Mouse (Mus musculus) heart, embryonic 13.5 days (tissue): ENCODE data around the gene Nmu. TPM values are rescaled to one million over a fixed set of nuclear protein-coding genes. Genes with fewer than 3 reads are reported as not detected.

ENCODE experiments used
- ATAC-seq: fragments of 200-750 bp; cut with Nextera tagmentation; 2 replicates; pipeline ENCODE4 v1.8.0; 2017; ENCODE audit warnings: moderate TSS enrichment; ENCODE audit not compliant: insufficient number of reproducible peaks, low FRiP score, low TSS enrichment; ENCODE audit errors: extremely low read depth
- H3K27ac ChIP-seq: fragments of 300-500 bp; sonication (generic); replicated peaks from 2 replicates; pipeline ENCODE4 v1.5.1; 2015; ENCODE audit warnings: moderate library complexity, mild to moderate bottlenecking, inconsistent platforms
- H3K27me3 ChIP-seq: fragments of 300-500 bp; sonication (generic); replicated peaks from 2 replicates; pipeline ENCODE4 v1.6.1; 2015; ENCODE audit warnings: mild to moderate bottlenecking, inconsistent platforms
- H3K36me3 ChIP-seq: fragments of 300-500 bp; sonication (generic); 2 replicates; pipeline ENCODE4 v1.6.1; 2015; ENCODE audit warnings: mild to moderate bottlenecking, inconsistent platforms
- H3K4me1 ChIP-seq: fragments of 300-500 bp; sonication (generic); 2 replicates; pipeline ENCODE4 v1.6.1; 2015; ENCODE audit warnings: inconsistent platforms
- H3K4me2 ChIP-seq: fragments of 300-500 bp; sonication (generic); 2 replicates; pipeline ENCODE4 v1.6.1; 2015; ENCODE audit warnings: inconsistent platforms, mild to moderate bottlenecking, moderate library complexity
- H3K4me3 ChIP-seq: fragments of 300-500 bp; sonication (generic); 2 replicates; pipeline ENCODE4 v1.5.1; 2015; ENCODE audit warnings: moderate library complexity, mild to moderate bottlenecking, inconsistent platforms
- H3K9ac ChIP-seq: fragments of 300-500 bp; sonication (generic); 2 replicates; pipeline ENCODE4 v1.6.1; 2015; ENCODE audit warnings: inconsistent platforms, mild to moderate bottlenecking, moderate library complexity
- H3K9me3 ChIP-seq: fragments of 300-500 bp; sonication (generic); 2 replicates; pipeline ENCODE4 v1.6.1; 2016; ENCODE audit warnings: inconsistent platforms
- WGBS: fragments of 180-500 bp; shearing (Covaris S2); methylation state at CpG from one replicate; pipeline ENCODE4 v1.1.7; 2015; ENCODE audit warnings: mixed read lengths; 5-methylcytosine and 5-hydroxymethylcytosine counted together
- polyA plus RNA-seq: library from polyadenylated mRNA; unstranded; fragments of >200 nt; fragmentation: Nextera tagmentation; extraction: Ambion mirVana; gene quantifications from 2 replicates; pipeline ENCODE4 v1.2.1, GENCODE M21; 2015

Nmu gene
- polyA plus RNA-seq, 1 experiment from 2014 or later = not detected

DNA sequence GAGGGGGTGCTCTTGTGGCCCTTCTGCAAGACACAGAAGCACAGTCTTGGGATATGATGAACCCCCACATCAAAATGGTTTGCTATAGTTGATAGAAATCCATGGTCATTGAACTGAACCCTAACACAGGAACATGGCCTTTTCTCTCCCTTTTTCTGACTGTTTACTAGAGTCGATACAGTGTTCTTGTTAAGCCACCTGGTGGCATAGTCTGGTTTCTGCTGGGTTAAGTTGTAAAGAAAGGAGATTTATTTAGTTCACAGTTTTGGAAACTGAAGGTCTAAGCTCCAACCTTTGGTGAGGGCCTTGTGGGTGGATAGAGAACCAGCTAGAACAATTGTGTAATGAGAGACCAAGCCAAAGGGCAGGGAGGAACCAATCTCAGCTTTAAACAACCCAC, 3.5 kb downstream of the Nmu start:
- H3K27me3 ChIP-seq = peaks cover 35% of the 10 kb centered on the region
- 63% methylated on average over 1 of the region's 1 CpGs for WGBS
- ATAC-seq = no peak
- peaks cover 13% of the 10 kb centered on the region for H3K4me1 ChIP-seq
- H3K36me3 ChIP-seq = no peaks in the 10 kb centered on the region
- H3K9me3 ChIP-seq = no peaks in the 10 kb centered on the region
- H3K4me2 ChIP-seq = no peak overlapping the region
- no peak overlapping the region for H3K27ac ChIP-seq
- H3K9ac ChIP-seq = no peak overlapping the region
- no peak overlapping the region for H3K4me3 ChIP-seq

DNA sequence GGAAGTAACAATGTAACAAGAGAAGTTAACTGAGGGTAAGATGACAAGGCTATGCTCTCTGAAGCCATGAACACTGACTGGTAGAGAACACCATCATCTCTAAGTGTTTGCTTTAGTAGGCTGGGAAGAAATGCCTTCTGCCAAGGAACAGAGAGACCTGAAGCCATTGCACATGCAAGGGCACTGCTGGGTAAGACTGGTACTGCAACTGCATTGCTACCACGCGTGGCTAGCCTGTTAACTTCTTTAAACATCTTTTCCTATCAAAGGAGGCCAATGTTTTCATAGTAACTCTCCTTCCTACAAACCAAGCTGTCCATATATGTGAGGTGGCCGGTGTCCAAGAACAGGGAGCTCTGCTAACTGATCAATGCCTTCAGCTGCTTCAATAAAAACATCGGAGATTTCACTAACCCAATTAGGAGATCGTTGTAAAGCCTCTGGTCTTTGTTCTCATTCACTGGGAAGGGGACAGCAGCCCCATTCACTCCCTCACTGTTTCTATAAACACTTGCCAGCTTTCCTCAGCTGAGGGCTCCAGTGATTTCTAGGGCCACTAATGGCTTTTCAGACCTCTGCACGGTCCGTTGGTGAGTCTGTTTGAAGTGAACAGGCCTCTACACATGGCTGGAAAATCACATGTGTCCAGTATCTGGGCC, 11.5 kb downstream of the Nmu start:
- WGBS = 72% methylated on average over 7 of the region's 7 CpGs
- Histone ChIP-seq H3K4me1 (no peaks in the 10 kb centered on the region), H3K9ac (no peak overlapping the region), H3K27ac (no peak overlapping the region), H3K9me3 (no peaks in the 10 kb centered on the region), H3K4me2 (no peak overlapping the region), H3K27me3 (no peaks in the 10 kb centered on the region), H3K4me3 (no peak overlapping the region), H3K36me3 (no peaks in the 10 kb centered on the region)
- no peak for ATAC-seq

DNA sequence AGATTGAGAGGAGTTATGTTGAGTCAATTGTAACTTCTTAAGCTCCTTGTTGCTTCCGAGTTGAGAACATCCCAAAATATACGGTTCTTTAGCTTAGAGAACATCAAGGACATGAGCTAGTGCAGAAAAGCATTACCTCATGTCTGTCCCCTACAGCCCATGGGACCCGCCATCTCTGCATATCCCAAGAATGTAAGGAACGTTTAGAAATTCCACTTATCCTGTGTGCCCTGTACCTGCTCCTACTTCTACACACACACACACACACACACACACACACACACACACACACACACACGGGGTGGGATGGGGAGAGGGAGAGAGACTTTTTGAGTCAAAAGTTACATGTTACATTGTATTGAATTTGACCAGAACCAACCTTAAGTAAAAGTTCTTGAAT, 12.1 kb downstream of the Nmu start:
- Histone ChIP-seq H3K4me2 (no peak overlapping the region), H3K9me3 (no peaks in the 10 kb centered on the region), H3K27ac (no peak overlapping the region), H3K27me3 (no peaks in the 10 kb centered on the region), H3K36me3 (no peaks in the 10 kb centered on the region), H3K4me3 (no peak overlapping the region), H3K4me1 (no peaks in the 10 kb centered on the region), H3K9ac (no peak overlapping the region)
- WGBS = 73% methylated on average over 5 of the region's 5 CpGs
- ATAC-seq = no peak

DNA sequence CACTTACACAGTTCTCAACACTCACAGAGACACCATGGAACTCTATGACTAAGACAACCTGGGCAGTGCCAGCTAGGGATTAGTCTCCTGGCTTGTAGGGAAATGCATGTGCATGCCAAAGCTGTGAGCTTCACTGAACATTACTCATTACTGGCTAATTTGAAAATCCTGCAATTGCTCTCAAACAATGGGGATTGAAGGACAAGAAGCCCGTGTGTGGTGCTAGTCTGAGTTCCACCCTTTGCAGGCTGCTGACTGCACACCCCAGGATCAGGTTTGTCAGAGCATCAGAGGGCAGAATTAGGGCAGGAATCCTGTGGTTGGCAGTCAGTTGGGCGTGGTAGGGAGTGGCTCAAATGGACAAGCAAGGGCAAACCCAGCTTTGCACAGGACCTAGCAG, 17.5 kb downstream of the Nmu start:
- no peaks in the 10 kb centered on the region for H3K36me3 ChIP-seq
- H3K9me3 ChIP-seq = no peaks in the 10 kb centered on the region
- H3K27me3 ChIP-seq = no peaks in the 10 kb centered on the region
- H3K9ac ChIP-seq = no peak overlapping the region
- H3K4me1 ChIP-seq = no peaks in the 10 kb centered on the region
- H3K27ac ChIP-seq = no peak overlapping the region
- H3K4me2 ChIP-seq = no peak overlapping the region
- no peak for ATAC-seq
- H3K4me3 ChIP-seq = no peak overlapping the region
- 57% methylated on average over 2 of the region's 2 CpGs for WGBS

DNA sequence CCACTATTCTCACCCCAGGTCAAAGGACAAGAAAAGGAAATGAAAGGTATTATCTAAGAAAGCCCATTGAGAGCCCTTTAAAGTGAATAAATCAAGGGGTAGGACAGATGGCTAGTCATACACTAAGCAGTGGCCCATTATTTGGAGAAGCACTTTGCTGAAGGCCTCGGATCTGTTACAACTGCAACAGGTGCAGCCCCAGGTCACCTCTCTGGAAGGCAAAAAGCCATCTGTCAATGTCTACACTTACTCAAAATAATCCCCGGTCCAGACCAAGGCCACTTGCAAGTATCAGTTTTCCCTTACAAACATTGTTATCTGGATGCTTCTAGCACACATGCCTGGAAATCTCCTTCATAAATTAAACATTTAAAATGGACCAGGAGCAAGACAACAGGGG, 22.7 kb downstream of the Nmu start:
- ATAC-seq = no peak
- WGBS = 70% methylated on average over 2 of the region's 2 CpGs
- no peaks in the 10 kb centered on the region for H3K9me3 ChIP-seq

GRCm38 (mm10) chr5:76337100-76337499, 26.5 kb downstream of the Nmu start:
- no peaks in the 10 kb centered on the region for H3K9me3 ChIP-seq
- no peak overlapping the region for H3K9ac ChIP-seq
- H3K4me2 ChIP-seq = no peak overlapping the region
- H3K4me1 ChIP-seq = no peaks in the 10 kb centered on the region
- H3K36me3 ChIP-seq = no peaks in the 10 kb centered on the region
- WGBS = 75% methylated on average over 8 of the region's 8 CpGs
- ATAC-seq = no peak
- H3K27ac ChIP-seq = no peak overlapping the region
- no peaks in the 10 kb centered on the region for H3K27me3 ChIP-seq
- H3K4me3 ChIP-seq = no peak overlapping the region

More for the DNA sequence above, 22.7 kb downstream of the Nmu start:
- H3K4me2 ChIP-seq = no peak overlapping the region
- H3K4me1 ChIP-seq = no peaks in the 10 kb centered on the region
- H3K27ac ChIP-seq = no peak overlapping the region
- no peaks in the 10 kb centered on the region for H3K36me3 ChIP-seq
- H3K4me3 ChIP-seq = no peak overlapping the region
- no peak overlapping the region for H3K9ac ChIP-seq
- H3K27me3 ChIP-seq = no peaks in the 10 kb centered on the region

DNA sequence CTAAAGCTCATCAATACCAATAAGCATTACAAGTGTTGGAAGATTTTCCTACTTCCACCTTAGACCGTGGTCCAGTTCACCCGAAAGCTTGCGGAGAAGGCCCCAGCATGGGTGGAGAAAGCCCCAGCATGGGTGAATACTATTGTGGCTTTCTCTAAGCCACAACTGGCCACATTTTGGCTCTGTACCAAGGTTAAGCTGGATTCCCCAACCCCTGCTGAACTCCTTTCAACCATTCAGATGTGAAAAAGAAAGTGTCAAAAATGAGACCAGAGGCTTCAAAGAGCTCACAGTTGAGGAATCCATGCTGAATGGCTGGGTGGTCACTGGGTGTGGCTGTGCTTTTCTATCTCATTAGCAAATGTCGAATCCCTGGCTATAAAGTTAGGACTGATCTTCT, 29.8 kb downstream of the Nmu start:
- WGBS = 84% methylated on average over 4 of the region's 4 CpGs
- Histone ChIP-seq H3K27me3 (no peaks in the 10 kb centered on the region), H3K4me2 (no peak overlapping the region), H3K4me3 (no peak overlapping the region), H3K9me3 (no peaks in the 10 kb centered on the region), H3K27ac (no peak overlapping the region), H3K9ac (no peak overlapping the region), H3K4me1 (no peaks in the 10 kb centered on the region), H3K36me3 (no peaks in the 10 kb centered on the region)
- no peak for ATAC-seq

- H3K27ac ChIP-seq = no peak within 1 kb of the TSS
- no peak for ATAC-seq
Measured at GRCm38 (mm10) chr5:76330953-76331352, 32.6 kb downstream of the Nmu start, which contains the start of gene Pdcl2. Gene Pdcl2 (minus strand): TSS chr5:76331156.

GRCm38 (mm10) chr5:76327296-76327695, 36.3 kb downstream of the Nmu start:
- no peaks in the 10 kb centered on the region for H3K27me3 ChIP-seq
- no peak for ATAC-seq
- WGBS = 76% methylated on average over 2 of the region's 2 CpGs
- H3K36me3 ChIP-seq = no peaks in the 10 kb centered on the region
- H3K4me3 ChIP-seq = no peak overlapping the region
- no peaks in the 10 kb centered on the region for H3K4me1 ChIP-seq
- H3K9me3 ChIP-seq = no peaks in the 10 kb centered on the region
- no peak overlapping the region for H3K9ac ChIP-seq
- H3K4me2 ChIP-seq = no peak overlapping the region
- H3K27ac ChIP-seq = no peak overlapping the region

More at GRCm38 (mm10) chr5:76330953-76331352, 32.6 kb downstream of the Nmu start, which contains the start of gene Pdcl2:
- H3K27me3 ChIP-seq = no peaks in the 10 kb centered on the region
- 85% methylated on average over 7 of the region's 7 CpGs for WGBS
- no peak within 1 kb of the TSS for H3K9ac ChIP-seq
- no peak within 1 kb of the TSS for H3K4me2 ChIP-seq
- no peak within 1 kb of the TSS for H3K4me3 ChIP-seq
- H3K9me3 ChIP-seq = no peaks in the 10 kb centered on the region
- no peaks in the 10 kb centered on the region for H3K4me1 ChIP-seq
- H3K36me3 ChIP-seq = no peaks in the 10 kb centered on the region

DNA sequence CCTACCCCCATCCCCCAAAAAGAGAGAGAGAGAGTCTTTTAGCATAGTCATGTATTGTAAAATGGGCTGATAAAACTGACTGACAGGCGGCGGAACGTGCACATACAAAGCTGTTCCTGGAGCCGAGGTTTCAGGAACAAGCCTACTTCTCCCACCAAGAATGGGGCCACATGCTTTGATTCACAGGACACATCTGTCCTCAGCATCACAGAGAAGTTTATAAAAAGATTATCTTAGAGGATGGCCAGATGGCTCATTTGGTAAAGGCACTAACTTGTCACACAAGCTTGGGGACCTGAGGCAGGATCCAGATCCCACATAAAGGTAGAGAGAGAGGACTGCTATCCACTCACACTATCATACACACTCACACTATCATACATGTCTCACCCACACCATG, 38.5 kb downstream of the Nmu start:
- Histone ChIP-seq H3K27me3 (no peaks in the 10 kb centered on the region), H3K4me3 (no peak overlapping the region), H3K4me1 (no peaks in the 10 kb centered on the region), H3K9ac (no peak overlapping the region), H3K9me3 (no peaks in the 10 kb centered on the region), H3K4me2 (no peak overlapping the region), H3K27ac (no peak overlapping the region), H3K36me3 (no peaks in the 10 kb centered on the region)
- WGBS = 79% methylated on average over 4 of the region's 4 CpGs
- ATAC-seq = no peak

DNA sequence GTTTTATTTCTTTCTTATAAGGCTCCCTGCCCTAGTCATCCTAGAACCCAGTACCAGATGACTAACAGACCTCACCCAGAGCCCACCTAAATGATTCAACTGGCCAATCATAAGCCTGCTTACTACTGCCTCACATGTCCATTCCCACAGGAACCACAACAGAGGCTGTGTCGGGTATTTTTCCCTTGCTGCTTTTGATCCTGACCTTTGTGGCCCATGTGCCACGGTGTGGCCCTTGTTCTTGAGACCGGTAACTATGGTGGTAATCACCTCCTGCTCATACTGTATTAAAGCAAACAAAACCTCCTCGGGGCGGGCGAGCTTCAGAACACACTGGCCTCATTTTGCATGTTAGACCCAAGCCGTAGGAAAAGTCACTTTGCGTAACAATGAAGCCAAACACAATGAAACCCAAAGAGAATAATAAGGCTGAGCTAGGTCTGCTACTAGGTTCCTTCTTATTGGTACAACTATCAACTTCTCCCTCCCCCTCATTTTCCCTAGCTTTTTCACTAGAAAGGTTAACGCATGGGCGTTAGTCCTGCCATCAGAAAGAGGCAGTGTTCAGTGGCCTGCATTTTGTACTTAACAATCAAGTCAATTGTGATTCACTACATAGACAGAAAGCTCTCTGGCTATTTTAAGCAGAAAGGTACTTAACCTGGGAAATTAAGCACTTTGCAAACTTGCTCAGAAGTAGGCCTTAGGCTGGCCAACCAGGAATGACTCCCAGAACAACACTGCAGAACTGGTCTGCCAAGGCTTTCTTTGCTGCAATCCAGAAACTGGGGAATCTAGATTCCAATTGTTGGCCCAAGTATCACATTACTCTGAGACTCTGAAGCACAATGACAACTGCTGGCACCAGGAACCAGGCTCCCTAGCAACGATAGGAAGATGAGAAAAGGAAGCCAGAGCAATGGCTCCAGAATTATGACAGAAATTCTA, 42.1 kb downstream of the Nmu start:
- no peak for ATAC-seq
- no peaks in the 10 kb centered on the region for H3K9me3 ChIP-seq
- WGBS = 59% methylated on average over 11 of the region's 11 CpGs
- H3K4me1 ChIP-seq = no peaks in the 10 kb centered on the region
- H3K4me3 ChIP-seq = no peak overlapping the region
- H3K27me3 ChIP-seq = no peaks in the 10 kb centered on the region
- no peak overlapping the region for H3K27ac ChIP-seq
- H3K9ac ChIP-seq = no peak overlapping the region
- no peak overlapping the region for H3K4me2 ChIP-seq
- H3K36me3 ChIP-seq = no peaks in the 10 kb centered on the region
